Mouse (Mus musculus) forebrain, embryonic 12.5 days (tissue): ENCODE results near the gene Ube2g2. TPM values are rescaled to one million over a fixed set of nuclear protein-coding genes. Genes with fewer than 3 reads are reported as not detected.

Experiments used
- ATAC-seq: fragments of 200-750 bp; cut with Nextera tagmentation; 2 replicates; pipeline ENCODE4 v1.8.0; 2017; ENCODE audit warnings: moderate TSS enrichment; ENCODE audit not compliant: low FRiP score
- H3K27ac ChIP-seq: fragments of 300-500 bp; sonication (generic); 2 replicates; pipeline ENCODE4 v1.5.1; 2016; ENCODE audit warnings: mild to moderate bottlenecking
- H3K27me3 ChIP-seq: fragments of 300-500 bp; sonication (generic); 2 replicates; pipeline ENCODE4 v1.6.1; 2016; ENCODE audit warnings: mild to moderate bottlenecking
- H3K36me3 ChIP-seq: fragments of 300-500 bp; sonication (generic); replicated peaks from 2 replicates; pipeline ENCODE4 v1.6.1; 2016; ENCODE audit warnings: mild to moderate bottlenecking
- H3K4me1 ChIP-seq: fragments of 300-500 bp; sonication (generic); 2 replicates; pipeline ENCODE4 v1.6.1; 2016
- H3K4me2 ChIP-seq: fragments of 300-500 bp; sonication (generic); 2 replicates; pipeline ENCODE4 v1.6.1; 2016; ENCODE audit warnings: mild to moderate bottlenecking, moderate library complexity
- H3K4me3 ChIP-seq: fragments of 300-500 bp; sonication (generic); replicated peaks from 2 replicates; pipeline ENCODE4 v1.5.1; 2016; ENCODE audit warnings: mild to moderate bottlenecking
- H3K9ac ChIP-seq: fragments of 300-500 bp; sonication (generic); 2 replicates; pipeline ENCODE4 v1.6.1; 2016; ENCODE audit warnings: mild to moderate bottlenecking
- H3K9me3 ChIP-seq: fragments of 300-500 bp; sonication (generic); 2 replicates; pipeline ENCODE4 v1.6.1; 2016
- WGBS: fragments of 180-500 bp; shearing (Covaris S2); methylation state at CpG from one replicate; pipeline ENCODE4 v1.1.7; 2016; 5-methylcytosine and 5-hydroxymethylcytosine counted together
- polyA plus RNA-seq: library from polyadenylated mRNA; unstranded; fragments of >200 nt; fragmentation: Nextera tagmentation; extraction: Ambion mirVana; gene quantifications from 2 replicates; pipeline ENCODE4 v1.2.1, GENCODE M21; 2016

The Ube2g2 gene
- polyA plus RNA-seq, 1 experiment from 2014 or later: 87.0 TPM

DNA sequence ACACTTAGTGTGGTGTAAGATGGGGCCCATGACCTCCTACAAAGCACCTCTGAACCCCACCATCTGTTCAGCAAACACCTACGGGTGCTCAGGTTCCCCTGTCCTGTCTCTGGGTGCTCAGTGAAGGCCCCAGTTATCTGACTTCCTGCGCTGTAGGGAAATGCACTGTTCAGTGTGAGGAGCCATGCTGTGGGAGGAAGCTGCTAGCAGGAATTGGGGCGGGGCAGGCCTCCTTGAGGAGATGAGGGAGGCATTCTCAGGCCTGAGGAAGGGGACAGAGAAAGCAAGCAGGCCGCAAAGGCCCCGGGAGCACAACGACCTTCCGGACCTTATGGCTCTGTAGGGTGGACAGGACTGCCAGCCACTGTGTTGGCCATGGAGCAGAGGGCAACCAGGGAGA lies 33.0 kb upstream of the Ube2g2 start:
- H3K27me3 ChIP-seq: no peaks in the 10 kb centered on the region
- H3K9ac ChIP-seq: no peak overlapping the region
- H3K4me3 ChIP-seq: no peak overlapping the region
- H3K9me3 ChIP-seq: no peaks in the 10 kb centered on the region
- H3K4me2 ChIP-seq: no peak overlapping the region
- WGBS: 85% methylated on average over 7 of the region's 7 CpGs
- no peak for ATAC-seq
- peaks cover 60% of the 10 kb centered on the region for H3K36me3 ChIP-seq
- H3K4me1 ChIP-seq: peaks cover 13% of the 10 kb centered on the region; the same call in 1 of the 2 replicates
- no peak overlapping the region for H3K27ac ChIP-seq

DNA sequence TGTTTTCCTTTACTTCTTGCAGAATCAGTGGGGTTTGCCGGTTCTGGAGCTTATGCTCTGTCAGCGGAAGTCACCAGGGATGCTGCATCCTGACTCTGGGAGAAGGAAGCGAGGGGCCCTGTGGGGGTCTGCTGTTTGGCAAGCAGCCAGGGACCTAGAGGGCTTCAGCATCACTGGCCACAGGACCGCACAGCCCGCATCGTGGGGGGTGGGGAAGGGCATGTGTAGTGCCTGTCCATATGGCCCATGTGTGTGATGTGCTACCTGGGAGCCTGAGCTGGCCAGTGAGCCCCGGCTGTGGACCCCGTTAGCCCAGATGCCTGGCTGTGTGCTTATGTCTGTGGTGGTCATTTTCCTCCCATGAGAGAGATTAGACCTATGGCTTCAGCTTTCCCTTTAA lies 32.3 kb upstream of the Ube2g2 start:
- Histone ChIP-seq H3K9ac (no peak overlapping the region), H3K27me3 (no peaks in the 10 kb centered on the region), H3K4me3 (no peak overlapping the region), H3K4me1 (peaks cover 13% of the 10 kb centered on the region; the same call in 1 of the 2 replicates), H3K4me2 (no peak overlapping the region), H3K9me3 (no peaks in the 10 kb centered on the region), H3K27ac (no peak overlapping the region), H3K36me3 (peaks cover 67% of the 10 kb centered on the region)
- no peak for ATAC-seq
- WGBS: 87% methylated on average over 8 of the region's 8 CpGs

DNA sequence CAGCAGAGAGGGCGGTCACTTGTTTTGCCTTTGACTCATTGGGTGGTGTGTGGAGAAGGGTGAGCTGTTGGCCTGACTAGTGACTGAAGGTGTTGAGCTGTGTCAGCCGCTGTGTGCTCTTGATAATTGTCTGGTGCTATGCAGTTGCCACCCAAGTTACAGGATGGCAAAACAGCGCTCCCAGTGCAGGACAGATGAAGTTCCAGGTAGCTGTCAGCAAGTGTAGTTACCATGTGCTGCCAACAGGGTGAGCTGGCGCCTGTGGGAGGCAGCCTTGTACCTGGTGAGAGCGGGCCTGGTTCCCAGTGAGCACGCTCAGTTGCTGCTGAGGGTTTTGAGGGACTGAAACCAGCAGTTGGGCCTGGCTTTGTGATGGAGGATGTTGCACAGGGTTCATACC lies 31.3 kb upstream of the Ube2g2 start:
- H3K27ac ChIP-seq: no peak overlapping the region
- 36% methylated on average over 6 of the region's 6 CpGs for WGBS
- peak; percentile 64; the same call in 1 of the 2 replicates for ATAC-seq
- no peaks in the 10 kb centered on the region for H3K27me3 ChIP-seq
- H3K4me2 ChIP-seq: no peak overlapping the region
- no peak overlapping the region for H3K4me3 ChIP-seq
- peak overlapping the region; percentile 17; the same call in 1 of the 2 replicates for H3K9ac ChIP-seq
- H3K4me1 ChIP-seq: peaks cover 13% of the 10 kb centered on the region; the same call in 1 of the 2 replicates
- peaks cover 77% of the 10 kb centered on the region for H3K36me3 ChIP-seq
- H3K9me3 ChIP-seq: no peaks in the 10 kb centered on the region

DNA sequence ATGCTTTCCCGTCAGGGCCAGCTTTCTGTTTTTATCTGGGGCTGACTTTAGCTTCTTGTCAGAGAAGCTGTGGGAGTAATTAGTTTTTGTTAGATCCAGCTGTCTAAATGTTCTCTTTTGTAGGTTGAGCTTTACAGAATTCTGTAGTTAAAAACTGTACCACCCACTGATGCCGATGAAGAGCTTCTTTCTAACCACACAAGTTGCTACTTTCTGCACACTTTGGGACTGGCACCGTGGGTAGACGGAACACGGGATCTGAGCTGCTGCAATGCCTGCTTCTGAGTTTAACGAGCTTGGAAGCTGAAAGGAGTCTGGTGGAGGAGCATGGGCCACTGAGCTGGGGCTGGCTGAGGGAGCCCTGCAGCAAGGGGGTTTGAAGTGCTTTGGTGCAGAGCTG lies 30.5 kb upstream of the Ube2g2 start:
- Histone ChIP-seq H3K4me1 (peaks cover 13% of the 10 kb centered on the region; the same call in 1 of the 2 replicates), H3K36me3 (peaks cover 82% of the 10 kb centered on the region), H3K9me3 (no peaks in the 10 kb centered on the region), H3K9ac (no peak overlapping the region), H3K4me3 (no peak overlapping the region), H3K4me2 (no peak overlapping the region), H3K27me3 (no peaks in the 10 kb centered on the region), H3K27ac (no peak overlapping the region)
- no peak for ATAC-seq
- 54% methylated on average over 6 of the region's 6 CpGs for WGBS

DNA sequence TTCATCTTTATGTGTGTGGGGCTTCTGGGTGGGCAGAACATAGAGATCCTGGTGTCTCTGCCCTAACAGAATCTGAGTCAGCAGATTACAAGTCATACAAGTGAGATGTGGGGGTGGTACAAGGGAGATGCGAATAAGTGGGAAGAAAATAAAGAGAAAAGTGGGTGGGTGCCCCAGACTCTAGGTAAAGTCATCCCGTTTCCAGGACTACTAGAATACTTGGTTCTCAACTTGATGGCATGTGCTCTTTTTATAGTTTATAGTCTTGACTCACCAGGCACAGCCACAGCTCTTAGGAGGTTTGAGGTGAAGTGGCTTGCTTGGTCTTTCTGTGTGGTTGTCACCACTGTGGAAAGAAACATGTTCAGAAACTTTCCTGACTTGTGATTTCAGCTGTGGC lies 26.0 kb upstream of the Ube2g2 start:
- H3K36me3 ChIP-seq: peaks cover 75% of the 10 kb centered on the region
- H3K27ac ChIP-seq: no peak overlapping the region
- no peak for ATAC-seq
- H3K4me2 ChIP-seq: no peak overlapping the region
- no peaks in the 10 kb centered on the region for H3K9me3 ChIP-seq
- 0 out of 2 replicates have a peak, but pooled peaks cover under 1% of the 10 kb centered on the region for H3K4me1 ChIP-seq
- H3K27me3 ChIP-seq: no peaks in the 10 kb centered on the region
- 88% methylated on average over 2 of the region's 2 CpGs for WGBS
- H3K9ac ChIP-seq: no peak overlapping the region
- no peak overlapping the region for H3K4me3 ChIP-seq

DNA sequence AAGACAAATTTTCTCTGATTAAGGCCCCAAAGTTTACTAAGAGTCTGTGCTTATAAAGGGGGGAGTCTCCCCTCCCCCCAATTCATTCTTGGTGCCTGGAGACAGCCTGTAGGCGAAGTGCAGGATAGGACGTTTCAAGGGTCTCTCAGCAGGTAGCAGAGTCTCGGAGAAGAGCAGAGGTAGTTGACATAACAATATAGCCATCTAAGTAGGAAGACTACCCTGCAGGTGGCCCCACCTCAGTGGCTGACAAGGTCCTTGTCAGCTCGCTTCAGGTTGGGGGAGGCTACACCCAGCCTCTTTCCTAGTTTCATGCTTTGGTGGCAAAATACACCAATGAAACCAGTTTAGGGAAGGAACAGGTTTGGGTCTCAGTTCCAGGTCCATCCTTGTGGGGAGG lies 19.1 kb upstream of the Ube2g2 start:
- no peak overlapping the region for H3K27ac ChIP-seq
- H3K4me3 ChIP-seq: no peak overlapping the region
- H3K36me3 ChIP-seq: peaks cover 15% of the 10 kb centered on the region
- WGBS: 61% methylated on average over 4 of the region's 4 CpGs
- no peak overlapping the region for H3K4me2 ChIP-seq
- H3K9me3 ChIP-seq: 0 out of 2 replicates have a peak, but pooled peaks cover 5% of the 10 kb centered on the region
- H3K27me3 ChIP-seq: no peaks in the 10 kb centered on the region
- peaks cover 14% of the 10 kb centered on the region for H3K4me1 ChIP-seq
- no peak for ATAC-seq
- H3K9ac ChIP-seq: no peak overlapping the region

DNA sequence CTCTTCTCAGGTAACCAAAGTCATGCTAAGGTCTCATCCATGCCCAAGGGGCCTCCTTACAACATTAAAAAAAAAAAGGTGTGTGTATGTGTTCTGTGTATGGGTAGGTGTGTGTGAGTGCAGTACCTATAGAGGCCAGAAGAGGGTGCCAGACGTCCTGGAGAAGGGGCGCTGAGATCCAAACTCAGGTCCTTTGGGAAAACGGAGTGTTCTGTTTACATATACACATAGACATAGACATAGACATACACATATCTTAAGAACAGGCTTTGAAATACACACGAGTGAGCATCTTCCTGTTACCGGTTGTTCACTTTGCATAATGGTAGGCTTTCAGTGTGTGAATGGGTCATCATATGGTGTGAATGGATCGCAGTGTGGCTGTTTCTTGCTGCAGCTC lies 18.0 kb upstream of the Ube2g2 start:
- H3K4me3 ChIP-seq: no peak overlapping the region
- H3K27ac ChIP-seq: no peak overlapping the region
- H3K4me2 ChIP-seq: no peak overlapping the region
- peaks cover 4% of the 10 kb centered on the region for H3K36me3 ChIP-seq
- peaks cover 14% of the 10 kb centered on the region for H3K4me1 ChIP-seq
- no peak overlapping the region for H3K9ac ChIP-seq
- ATAC-seq: no peak
- 94% methylated on average over 6 of the region's 6 CpGs for WGBS
- no peaks in the 10 kb centered on the region for H3K27me3 ChIP-seq
- H3K9me3 ChIP-seq: 0 out of 2 replicates have a peak, but pooled peaks cover 5% of the 10 kb centered on the region

DNA sequence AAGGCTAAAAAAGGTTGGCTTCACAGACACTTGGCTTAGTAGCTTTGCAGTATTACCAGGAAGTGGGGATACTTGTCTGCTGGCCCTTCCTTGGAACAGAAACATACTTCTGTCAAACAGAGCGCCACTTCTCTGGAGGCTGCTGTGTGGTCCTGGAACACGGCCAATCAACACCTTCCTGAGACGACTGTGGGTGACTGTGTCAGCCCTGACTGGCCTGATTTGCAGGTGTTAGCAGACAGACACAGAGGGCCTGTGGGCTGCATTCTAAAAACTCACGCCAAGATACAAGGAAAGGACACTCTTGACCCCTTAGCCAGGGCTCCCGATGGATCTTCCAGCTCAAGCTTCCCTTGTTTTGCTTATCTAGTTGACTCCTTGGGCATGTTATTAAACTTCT lies 17.1 kb upstream of the Ube2g2 start:
- no peaks in the 10 kb centered on the region for H3K27me3 ChIP-seq
- no peak overlapping the region for H3K27ac ChIP-seq
- no peak for ATAC-seq
- no peak overlapping the region for H3K9ac ChIP-seq
- no peak overlapping the region for H3K4me2 ChIP-seq
- 0 out of 2 replicates have a peak, but pooled peaks cover 5% of the 10 kb centered on the region for H3K9me3 ChIP-seq
- H3K4me1 ChIP-seq: peaks cover 14% of the 10 kb centered on the region
- H3K36me3 ChIP-seq: peaks cover 4% of the 10 kb centered on the region
- WGBS: 85% methylated on average over 5 of the region's 5 CpGs
- no peak overlapping the region for H3K4me3 ChIP-seq

DNA sequence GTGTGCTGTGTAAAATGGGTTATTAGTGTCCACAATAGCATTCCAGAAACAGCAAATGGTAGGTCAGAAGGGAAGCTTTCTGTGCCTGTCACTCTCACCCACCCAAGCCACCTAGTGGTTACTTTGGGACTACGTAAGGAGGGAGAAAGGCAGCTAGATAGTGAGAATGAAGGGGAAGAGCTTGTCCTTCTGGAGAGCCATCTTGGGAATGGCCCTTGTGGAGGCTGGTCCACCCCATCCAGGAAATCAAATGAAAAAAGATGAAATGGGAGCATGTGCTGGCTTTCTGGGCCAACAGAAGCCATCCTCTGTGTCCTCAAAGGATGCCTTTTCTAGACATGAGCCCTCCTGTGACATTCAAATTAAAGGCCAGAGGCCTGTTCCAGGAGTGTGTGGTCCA lies 16.7 kb upstream of the Ube2g2 start:
- H3K4me1 ChIP-seq: peaks cover 15% of the 10 kb centered on the region
- H3K9ac ChIP-seq: no peak overlapping the region

DNA sequence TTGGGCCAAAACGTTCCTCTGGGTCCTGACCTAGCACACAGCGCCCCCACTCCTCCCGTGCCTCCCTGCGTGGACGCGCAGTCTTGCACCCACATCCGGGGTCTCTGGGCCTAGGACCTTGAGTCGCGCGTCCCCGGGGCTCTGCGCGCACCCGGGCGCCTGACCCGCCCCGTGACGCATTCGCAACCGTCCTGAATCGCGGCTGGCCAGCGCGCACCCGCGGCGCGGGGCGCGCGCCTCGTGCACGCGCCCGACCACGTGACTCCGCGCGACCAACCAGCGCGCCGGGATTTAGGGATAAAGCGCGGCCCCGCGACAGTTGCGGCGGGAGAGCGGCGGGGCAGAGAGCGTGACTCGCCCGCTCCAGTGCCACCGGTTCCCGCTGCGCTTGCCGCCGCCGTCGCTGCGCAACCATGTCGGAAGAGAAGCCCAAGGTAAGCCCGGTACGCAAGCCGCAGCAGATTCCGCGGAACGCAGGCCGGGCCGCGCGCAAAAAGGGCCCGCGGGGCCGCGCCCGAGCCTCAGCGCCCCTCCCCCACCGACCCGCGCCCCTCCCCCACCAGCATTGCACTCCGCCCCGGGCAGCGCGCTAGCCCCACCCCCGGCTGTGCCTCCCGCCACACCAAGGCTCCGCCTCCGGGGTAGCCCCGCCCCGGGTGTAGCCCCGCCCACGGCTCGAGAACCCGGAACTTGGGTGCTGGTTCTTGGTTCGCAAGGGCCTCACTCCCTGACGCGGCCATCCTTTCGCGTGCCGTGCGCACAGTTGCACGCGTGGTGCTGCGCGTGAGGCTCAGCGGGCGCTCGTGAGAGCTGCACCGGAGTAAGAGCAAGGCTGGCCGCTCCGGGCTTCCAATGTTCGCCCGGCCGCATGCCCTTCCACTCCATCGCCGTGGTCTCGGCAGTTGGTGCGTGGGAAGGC lies 15.9 kb upstream of the Ube2g2 start, which contains the start of the genes Sumo3 and Gm49325:
Gene Sumo3 (plus strand): TSS at position 190 of the 919 bp plus-strand sequence.
Gene Gm49325 (plus strand): TSS at position 290 of the 919 bp plus-strand sequence.
- H3K4me2 ChIP-seq: peak within 1 kb of the TSS; percentile 83
- peaks cover 16% of the 10 kb centered on the region for H3K36me3 ChIP-seq
- peak within 1 kb of the TSS; percentile 77 for H3K9ac ChIP-seq
- H3K27ac ChIP-seq: peak within 1 kb of the TSS; percentile 93
- under 1% methylated on average over 100 of the region's 119 CpGs for WGBS
- no peaks in the 10 kb centered on the region for H3K27me3 ChIP-seq
- H3K4me1 ChIP-seq: peaks cover 20% of the 10 kb centered on the region
- peak within 1 kb of the TSS; percentile 71 for H3K4me3 ChIP-seq
- ATAC-seq: peak; percentile 93
- 0 out of 2 replicates have a peak, but pooled peaks cover 5% of the 10 kb centered on the region for H3K9me3 ChIP-seq

More for the DNA sequence above, 16.7 kb upstream of the Ube2g2 start:
- H3K4me3 ChIP-seq: peak overlapping the region; percentile 71
- peak overlapping the region; percentile 83 for H3K4me2 ChIP-seq
- no peaks in the 10 kb centered on the region for H3K27me3 ChIP-seq
- 40% methylated on average over 1 of the region's 1 CpGs for WGBS
- peak overlapping the region; percentile 93 for H3K27ac ChIP-seq
- H3K36me3 ChIP-seq: peaks cover 8% of the 10 kb centered on the region
- 0 out of 2 replicates have a peak, but pooled peaks cover 5% of the 10 kb centered on the region for H3K9me3 ChIP-seq
- peak; percentile 33; the same call in 1 of the 2 replicates for ATAC-seq

DNA sequence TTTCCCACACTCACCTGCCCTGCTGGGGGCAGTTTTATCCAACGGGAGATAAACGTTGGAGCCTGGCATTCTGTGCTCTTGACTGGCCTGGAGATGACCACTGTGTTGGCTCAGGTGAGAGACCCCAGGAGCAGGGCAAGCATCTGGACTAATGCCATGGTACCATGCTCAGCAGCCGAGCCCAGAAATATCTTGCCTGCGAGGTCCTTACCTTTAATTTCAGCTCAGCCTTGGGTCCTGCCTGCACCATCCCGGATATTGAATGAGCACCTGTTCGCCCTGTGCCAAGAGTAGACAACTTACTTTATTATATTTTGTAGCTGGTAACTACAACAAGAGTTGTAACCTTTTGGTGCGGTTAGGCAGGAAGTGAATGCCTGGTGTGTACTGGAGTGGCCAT lies 15.2 kb upstream of the Ube2g2 start:
- H3K9ac ChIP-seq: peak overlapping the region; percentile 77
- peaks cover 20% of the 10 kb centered on the region for H3K4me1 ChIP-seq
- H3K4me2 ChIP-seq: peak overlapping the region; percentile 83
- H3K27ac ChIP-seq: peak overlapping the region; percentile 93
- WGBS: 46% methylated on average over 7 of the region's 7 CpGs
- peak overlapping the region; percentile 71 for H3K4me3 ChIP-seq
- peak; percentile 34 for ATAC-seq
- peaks cover 22% of the 10 kb centered on the region for H3K36me3 ChIP-seq
- H3K9me3 ChIP-seq: 0 out of 2 replicates have a peak, but pooled peaks cover 5% of the 10 kb centered on the region
- no peaks in the 10 kb centered on the region for H3K27me3 ChIP-seq

DNA sequence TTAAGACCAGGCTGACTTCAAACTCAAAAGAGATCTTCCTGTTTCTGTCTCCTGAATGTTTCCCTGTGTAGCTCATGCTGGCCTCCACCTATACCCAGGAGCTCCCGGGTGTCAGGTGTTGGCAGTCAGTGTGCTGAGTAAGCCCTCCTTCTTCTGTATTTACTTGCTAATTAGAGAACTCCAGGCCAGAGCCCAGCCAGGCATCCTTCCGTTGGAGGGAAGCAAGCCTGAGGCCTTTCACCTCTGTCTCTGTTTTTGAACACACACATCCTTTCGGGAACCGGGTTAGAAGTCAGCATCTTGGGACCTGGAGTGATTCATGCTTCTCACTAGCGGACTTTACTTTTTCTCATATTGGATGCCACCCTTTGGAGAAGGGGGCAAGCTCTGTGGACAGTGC lies 14.6 kb upstream of the Ube2g2 start:
- Histone ChIP-seq H3K9me3 (0 out of 2 replicates have a peak, but pooled peaks cover 5% of the 10 kb centered on the region), H3K4me3 (peak overlapping the region; percentile 71), H3K4me2 (peak overlapping the region; percentile 83), H3K27me3 (no peaks in the 10 kb centered on the region), H3K9ac (no peak overlapping the region), H3K27ac (no peak overlapping the region), H3K4me1 (peaks cover 20% of the 10 kb centered on the region), H3K36me3 (peaks cover 28% of the 10 kb centered on the region)
- 73% methylated on average over 5 of the region's 5 CpGs for WGBS
- no peak for ATAC-seq
